Mouse (Mus musculus) adrenal gland, adult 18-20 months (tissue): ENCODE data around the gene Reep1. TPM values are rescaled to one million over a fixed set of nuclear protein-coding genes. Genes with fewer than 3 reads are reported as not detected.

Source experiments
- DNase-seq, 2 experiments: peaks; one replicate each; pipeline ENCODE4 v3.0.0; 2021 to 2022; ENCODE audit warnings: low spot score in 2 of 2
- total RNA-seq, 2 experiments: library from RNA; stranded (reverse); gene quantifications; 1 replicate in 1 of 2; 2 replicates in 1 of 2; pipeline ENCODE4 v1.2.3; 2021

The Reep1 gene
- total RNA-seq, 2 experiments from 2014 or later, result 4.1 to 4.4 TPM

- DNase-seq, result peak; percentile 81 to 82
Observed at GRCm38 (mm10) chr6:71831581-71831960, 124.2 kb downstream of the Reep1 start.

GRCm38 (mm10) chr6:71836811-71837210 lies 129.4 kb downstream of the Reep1 start:
- no peak for DNase-seq

DNA sequence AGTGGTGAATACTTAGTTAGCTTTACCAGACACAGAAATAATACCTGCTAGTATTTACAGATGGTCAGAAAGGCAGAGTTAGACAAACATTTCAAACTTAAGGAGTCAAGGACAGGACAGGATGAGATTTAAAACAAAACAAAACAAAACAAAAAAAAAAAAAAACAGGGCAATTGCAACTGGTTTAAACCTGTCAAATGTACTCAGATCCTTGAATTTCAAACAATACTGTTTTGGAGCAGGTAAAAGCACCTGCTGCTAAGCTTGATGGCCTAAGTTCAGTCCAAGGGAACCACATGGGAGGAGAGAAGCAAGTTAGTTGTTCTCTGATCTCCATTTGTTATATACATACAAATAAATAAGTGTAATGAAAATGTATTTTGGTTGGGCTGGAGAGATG lies 132.5 kb downstream of the Reep1 start:
- DNase-seq, result no peak

GRCm38 (mm10) chr6:71840597-71841290 lies 133.4 kb downstream of the Reep1 start:
- DNase-seq, result no peak

DNA sequence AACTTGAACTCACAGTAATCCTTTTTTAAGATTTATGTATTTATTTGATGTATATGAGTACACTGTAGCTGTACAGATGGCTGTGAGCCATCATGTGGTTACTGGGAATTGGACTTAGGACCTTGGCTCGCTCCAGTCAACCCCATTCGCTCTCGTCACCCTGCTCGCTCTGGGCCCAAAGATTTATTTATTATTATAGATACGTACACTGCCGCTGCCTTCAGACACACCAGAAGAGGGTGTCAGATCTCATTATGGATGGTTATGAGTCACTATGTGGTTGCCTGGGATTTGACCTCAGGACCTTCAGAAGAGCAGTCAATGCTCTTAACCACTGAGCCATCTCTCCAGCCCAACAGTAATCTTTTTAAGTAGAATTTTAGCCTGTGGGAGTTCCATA lies 139.5 kb downstream of the Reep1 start:
- DNase-seq, result peak in 1 of 2 experiments; percentile 14

Other genes starting within 250 kb of the Reep1 start
- 10 to 100 TPM; 33.8 to 34.7 TPM for gene Rnf103, start 213.7 kb upstream of the Reep1 start, total RNA-seq
- gene Chmp3, start 163.8 kb upstream of the Reep1 start, total RNA-seq, result 100 to 1,000 TPM; 109 to 128 TPM
- 10 to 100 TPM; 29.5 to 30.3 TPM for gene Kdm3a, start 74.6 kb upstream of the Reep1 start, total RNA-seq
- gene Mrpl35, start 119.4 kb downstream of the Reep1 start, total RNA-seq, result 10 to 100 TPM; 40.8 to 44.7 TPM
- 100 to 1,000 TPM; 335 to 387 TPM for gene Immt, start 123.8 kb downstream of the Reep1 start, total RNA-seq
- 10 to 100 TPM; 95.0 to 97.9 TPM for gene Ptcd3, start 201.2 kb downstream of the Reep1 start, total RNA-seq
- 10 to 100 TPM; 52.5 to 75.2 TPM for gene Polr1a, start 201.5 kb downstream of the Reep1 start, total RNA-seq